Mouse (Mus musculus) MEL-GATA-1-ER (cell line): ENCODE results near the gene Pla2g3.

ENCODE experiments used
- DNase-seq: peaks from one replicate; pipeline ENCODE4 v3.0.0-alpha.2; 2012; ENCODE audit warnings: low read depth; ENCODE audit errors: extremely low read depth

Pla2g3 gene

GRCm38 (mm10) chr11:3487952-3488570 is at the start of gene Pla2g3:
Pla2g3 (plus strand) TSS chr11:3488284.
- no peak for DNase-seq

GRCm38 (mm10) chr11:3441696-3442443 is 46.2 kb upstream of the Pla2g3 start:
- no peak for DNase-seq

- no peak for DNase-seq
These were observed 45.4 kb upstream of the Pla2g3 start for GRCm38 (mm10) chr11:3442677-3443076.

- no peak for DNase-seq
These were observed 45.0 kb upstream of the Pla2g3 start for GRCm38 (mm10) chr11:3443091-3443490.

GRCm38 (mm10) chr11:3444875-3445274 is 43.2 kb upstream of the Pla2g3 start:
- no peak for DNase-seq

- peak; percentile 11 for DNase-seq
These were observed 36.4 kb upstream of the Pla2g3 start for GRCm38 (mm10) chr11:3451701-3452163.

- DNase-seq: peak; percentile 89
These were observed 35.9 kb upstream of the Pla2g3 start, which contains the start of gene Rnf185 for GRCm38 (mm10) chr11:3452167-3452639. Rnf185 (minus strand) TSS chr11:3452363.

- no peak for DNase-seq
These were observed 35.3 kb upstream of the Pla2g3 start for GRCm38 (mm10) chr11:3452769-3453168.

- DNase-seq: no peak
These were observed 34.6 kb upstream of the Pla2g3 start for GRCm38 (mm10) chr11:3453467-3453866.

GRCm38 (mm10) chr11:3454506-3454905 is 33.6 kb upstream of the Pla2g3 start:
- DNase-seq: no peak

- DNase-seq: peak; percentile 41
These were observed 31.7 kb upstream of the Pla2g3 start for GRCm38 (mm10) chr11:3456354-3456753.

GRCm38 (mm10) chr11:3458428-3459104 is 29.5 kb upstream of the Pla2g3 start:
- DNase-seq: no peak

GRCm38 (mm10) chr11:3459105-3459468 is 29.0 kb upstream of the Pla2g3 start:
- no peak for DNase-seq

- DNase-seq: no peak
These were observed 25.2 kb upstream of the Pla2g3 start for GRCm38 (mm10) chr11:3462846-3463245.

GRCm38 (mm10) chr11:3471448-3471850 is 16.6 kb upstream of the Pla2g3 start:
- no peak for DNase-seq

- DNase-seq: peak; percentile 60
These were observed 15.6 kb upstream of the Pla2g3 start for GRCm38 (mm10) chr11:3472484-3472883.

- DNase-seq: no peak
These were observed 13.5 kb upstream of the Pla2g3 start for GRCm38 (mm10) chr11:3474480-3475115.

GRCm38 (mm10) chr11:3475489-3475888 is 12.6 kb upstream of the Pla2g3 start:
- no peak for DNase-seq

GRCm38 (mm10) chr11:3483980-3484642 is 4.0 kb upstream of the Pla2g3 start:
- no peak for DNase-seq

- DNase-seq: no peak
These were observed 1.7 kb upstream of the Pla2g3 start for GRCm38 (mm10) chr11:3486349-3486748.

GRCm38 (mm10) chr11:3489036-3489435 is 952 bp downstream of the Pla2g3 start:
- peak; percentile 34 for DNase-seq
